Mouse (Mus musculus): ENCODE measurements around the gene Kat6b. TPM values are rescaled to one million over a fixed set of nuclear protein-coding genes. Genes with fewer than 3 reads are reported as not detected.

Kat6b gene
- polyA plus RNA-seq, 1 experiment from 2014 or later: 18.5 TPM

GRCm38 (mm10) chr14:21452581-21452980 is 28.7 kb upstream of the Kat6b start:
- Histone ChIP-seq H3K27me3 (ENCODE audit: control insufficient read depth, insufficient read depth, low read length) (no peaks in the 10 kb centered on the region), H3K27ac (replicated peaks in 1 of 2; ENCODE audit: control insufficient read depth in 1 of 2, insufficient read depth in 1 of 2, low read depth in 2 of 2, low read length in 2 of 2) (peak overlapping the region in 1 of 2 experiments; percentile 24; a peak in 1 of 4 replicates), H3K4me2 (ENCODE audit: low read length) (no peak overlapping the region), H3K36me3 (ENCODE audit: control insufficient read depth, insufficient read depth, low read length) (peaks cover 29% of the 10 kb centered on the region), H3K9ac (ENCODE audit: low read length) (no peak overlapping the region), H3K4me1 (ENCODE audit: control insufficient read depth in 2 of 2, insufficient read depth in 2 of 2, low read length in 2 of 2) (peaks cover 9% of the 10 kb centered on the region in 2 experiments), H3K4me3 (ENCODE audit: control insufficient read depth in 1 of 2, insufficient read depth in 1 of 2, low read depth in 1 of 2, low read length in 2 of 2) (no peak overlapping the region), H3K9me3 (ENCODE audit: control insufficient read depth, low read length) (no peaks in the 10 kb centered on the region)
- ATAC-seq (ENCODE audit: insufficient number of reproducible peaks, insufficient read depth, low FRiP score, low read depth): peak; percentile 71; the same call in 1 of the 2 replicates
- 40% methylated on average over 4 of the region's 4 CpGs for WGBS

GRCm38 (mm10) chr14:21453896-21454295 is 27.3 kb upstream of the Kat6b start:
- Histone ChIP-seq H3K9ac (ENCODE audit: low read length) (no peak overlapping the region), H3K4me1 (ENCODE audit: control insufficient read depth in 2 of 2, insufficient read depth in 2 of 2, low read length in 2 of 2) (peaks cover 9% of the 10 kb centered on the region in 2 experiments), H3K4me3 (ENCODE audit: control insufficient read depth in 1 of 2, insufficient read depth in 1 of 2, low read depth in 1 of 2, low read length in 2 of 2) (no peak overlapping the region), H3K9me3 (ENCODE audit: control insufficient read depth, low read length) (no peaks in the 10 kb centered on the region), H3K27ac (replicated peaks in 1 of 2; ENCODE audit: control insufficient read depth in 1 of 2, insufficient read depth in 1 of 2, low read depth in 2 of 2, low read length in 2 of 2) (no peak overlapping the region), H3K27me3 (ENCODE audit: control insufficient read depth, insufficient read depth, low read length) (no peaks in the 10 kb centered on the region), H3K36me3 (ENCODE audit: control insufficient read depth, insufficient read depth, low read length) (peaks cover 17% of the 10 kb centered on the region), H3K4me2 (ENCODE audit: low read length) (no peak overlapping the region)
- ATAC-seq (ENCODE audit: insufficient number of reproducible peaks, insufficient read depth, low FRiP score, low read depth): no peak
- 69% methylated on average over 2 of the region's 2 CpGs for WGBS

GRCm38 (mm10) chr14:21455654-21456350 is 25.4 kb upstream of the Kat6b start:
- Histone ChIP-seq H3K4me1 (ENCODE audit: control insufficient read depth in 2 of 2, insufficient read depth in 2 of 2, low read length in 2 of 2) (peaks cover 9% of the 10 kb centered on the region in 2 experiments), H3K9me3 (ENCODE audit: control insufficient read depth, low read length) (no peaks in the 10 kb centered on the region), H3K27ac (replicated peaks in 1 of 2; ENCODE audit: control insufficient read depth in 1 of 2, insufficient read depth in 1 of 2, low read depth in 2 of 2, low read length in 2 of 2) (no peak overlapping the region), H3K4me2 (ENCODE audit: low read length) (no peak overlapping the region), H3K27me3 (ENCODE audit: control insufficient read depth, insufficient read depth, low read length) (no peaks in the 10 kb centered on the region), H3K36me3 (ENCODE audit: control insufficient read depth, insufficient read depth, low read length) (no peaks in the 10 kb centered on the region; the same call in 1 of the 2 replicates), H3K9ac (ENCODE audit: low read length) (no peak overlapping the region), H3K4me3 (ENCODE audit: control insufficient read depth in 1 of 2, insufficient read depth in 1 of 2, low read depth in 1 of 2, low read length in 2 of 2) (no peak overlapping the region)
- no peak for ATAC-seq (ENCODE audit: insufficient number of reproducible peaks, insufficient read depth, low FRiP score, low read depth)
- WGBS: 91% methylated on average over 7 of the region's 7 CpGs

DNA sequence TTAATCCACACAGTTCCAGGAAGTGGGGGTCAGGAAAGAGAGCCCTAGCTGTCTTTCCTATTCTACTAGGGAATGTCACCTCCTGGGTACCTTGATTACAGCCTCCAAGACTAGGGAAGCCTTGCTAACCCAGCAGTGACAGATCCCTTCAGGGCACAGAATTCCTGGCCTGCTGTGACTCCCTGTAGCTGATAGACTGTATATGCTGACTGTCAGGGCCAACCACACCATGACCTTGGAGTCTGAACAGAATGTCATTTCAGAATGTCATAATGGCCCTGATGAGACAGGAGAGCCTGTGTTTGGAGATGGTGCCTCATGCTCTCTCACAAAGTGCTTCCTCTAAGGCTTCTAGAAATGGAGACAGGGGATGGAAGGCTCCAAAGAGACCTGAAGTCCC is 24.7 kb upstream of the Kat6b start:
- Histone ChIP-seq H3K4me2 (ENCODE audit: low read length) (no peak overlapping the region), H3K27me3 (ENCODE audit: control insufficient read depth, insufficient read depth, low read length) (no peaks in the 10 kb centered on the region), H3K4me1 (ENCODE audit: control insufficient read depth in 2 of 2, insufficient read depth in 2 of 2, low read length in 2 of 2) (peaks cover 9% of the 10 kb centered on the region in 2 experiments), H3K27ac (replicated peaks in 1 of 2; ENCODE audit: control insufficient read depth in 1 of 2, insufficient read depth in 1 of 2, low read depth in 2 of 2, low read length in 2 of 2) (0 out of 4 replicates have a peak overlapping the region, but pooled peaks of 1 of the 2 experiments have one; percentile 10), H3K36me3 (ENCODE audit: control insufficient read depth, insufficient read depth, low read length) (no peaks in the 10 kb centered on the region), H3K9ac (ENCODE audit: low read length) (no peak overlapping the region), H3K4me3 (ENCODE audit: control insufficient read depth in 1 of 2, insufficient read depth in 1 of 2, low read depth in 1 of 2, low read length in 2 of 2) (no peak overlapping the region), H3K9me3 (ENCODE audit: control insufficient read depth, low read length) (no peaks in the 10 kb centered on the region)
- no peak for ATAC-seq (ENCODE audit: insufficient number of reproducible peaks, insufficient read depth, low FRiP score, low read depth)

DNA sequence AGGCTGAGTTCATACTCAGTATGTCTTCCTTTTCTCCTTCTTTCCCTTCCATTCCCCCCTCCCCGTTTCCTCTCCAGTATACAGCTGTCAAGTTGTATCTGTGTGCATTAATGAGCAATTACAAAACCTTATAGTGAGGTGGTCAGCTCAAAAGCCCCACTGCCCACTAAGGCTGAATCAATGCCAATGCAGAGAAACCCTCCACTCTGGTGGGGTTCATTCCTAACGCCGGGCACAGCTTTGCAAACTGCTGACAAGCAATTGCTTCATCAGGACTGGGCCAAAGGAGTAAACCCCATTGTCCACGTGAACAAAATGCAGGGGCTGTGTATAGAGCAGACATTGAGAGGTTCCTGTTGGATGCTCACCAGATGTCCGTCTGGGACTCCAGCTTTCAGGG is 23.4 kb upstream of the Kat6b start:
- no peak overlapping the region for H3K9ac ChIP-seq (ENCODE audit: low read length)
- H3K36me3 ChIP-seq (ENCODE audit: control insufficient read depth, insufficient read depth, low read length): no peaks in the 10 kb centered on the region
- H3K4me3 ChIP-seq (ENCODE audit: control insufficient read depth in 1 of 2, insufficient read depth in 1 of 2, low read depth in 1 of 2, low read length in 2 of 2): no peak overlapping the region
- no peaks in the 10 kb centered on the region for H3K27me3 ChIP-seq (ENCODE audit: control insufficient read depth, insufficient read depth, low read length)
- no peak overlapping the region for H3K4me2 ChIP-seq (ENCODE audit: low read length)
- no peak for ATAC-seq (ENCODE audit: insufficient number of reproducible peaks, insufficient read depth, low FRiP score, low read depth)
- H3K4me1 ChIP-seq (ENCODE audit: control insufficient read depth in 2 of 2, insufficient read depth in 2 of 2, low read length in 2 of 2): peaks cover under 1 to 5% of the 10 kb centered on the region in 2 experiments; a peak in 3 of 4 replicates
- H3K9me3 ChIP-seq (ENCODE audit: control insufficient read depth, low read length): no peaks in the 10 kb centered on the region
- no peak overlapping the region for H3K27ac ChIP-seq (replicated peaks in 1 of 2; ENCODE audit: control insufficient read depth in 1 of 2, insufficient read depth in 1 of 2, low read depth in 2 of 2, low read length in 2 of 2)
- 82% methylated on average over 5 of the region's 5 CpGs for WGBS

GRCm38 (mm10) chr14:21458696-21459095 is 22.5 kb upstream of the Kat6b start:
- H3K4me3 ChIP-seq (ENCODE audit: control insufficient read depth in 1 of 2, insufficient read depth in 1 of 2, low read depth in 1 of 2, low read length in 2 of 2): no peak overlapping the region
- no peak overlapping the region for H3K4me2 ChIP-seq (ENCODE audit: low read length)
- H3K27ac ChIP-seq (replicated peaks in 1 of 2; ENCODE audit: control insufficient read depth in 1 of 2, insufficient read depth in 1 of 2, low read depth in 2 of 2, low read length in 2 of 2): no peak overlapping the region
- no peak overlapping the region for H3K9ac ChIP-seq (ENCODE audit: low read length)
- WGBS: 85% methylated on average over 6 of the region's 7 CpGs
- ATAC-seq (ENCODE audit: insufficient number of reproducible peaks, insufficient read depth, low FRiP score, low read depth): no peak
- H3K27me3 ChIP-seq (ENCODE audit: control insufficient read depth, insufficient read depth, low read length): no peaks in the 10 kb centered on the region
- peaks cover 4 to 7% of the 10 kb centered on the region in 2 experiments; a peak in 3 of 4 replicates for H3K4me1 ChIP-seq (ENCODE audit: control insufficient read depth in 2 of 2, insufficient read depth in 2 of 2, low read length in 2 of 2)
- H3K9me3 ChIP-seq (ENCODE audit: control insufficient read depth, low read length): no peaks in the 10 kb centered on the region
- H3K36me3 ChIP-seq (ENCODE audit: control insufficient read depth, insufficient read depth, low read length): no peaks in the 10 kb centered on the region

GRCm38 (mm10) chr14:21459163-21459562 is 22.1 kb upstream of the Kat6b start:
- Histone ChIP-seq H3K36me3 (ENCODE audit: control insufficient read depth, insufficient read depth, low read length) (no peaks in the 10 kb centered on the region), H3K9ac (ENCODE audit: low read length) (no peak overlapping the region), H3K4me3 (ENCODE audit: control insufficient read depth in 1 of 2, insufficient read depth in 1 of 2, low read depth in 1 of 2, low read length in 2 of 2) (no peak overlapping the region), H3K9me3 (ENCODE audit: control insufficient read depth, low read length) (no peaks in the 10 kb centered on the region), H3K4me1 (ENCODE audit: control insufficient read depth in 2 of 2, insufficient read depth in 2 of 2, low read length in 2 of 2) (peaks cover 7% of the 10 kb centered on the region in 2 experiments; a peak in 3 of 4 replicates), H3K27me3 (ENCODE audit: control insufficient read depth, insufficient read depth, low read length) (no peaks in the 10 kb centered on the region), H3K4me2 (ENCODE audit: low read length) (no peak overlapping the region), H3K27ac (replicated peaks in 1 of 2; ENCODE audit: control insufficient read depth in 1 of 2, insufficient read depth in 1 of 2, low read depth in 2 of 2, low read length in 2 of 2) (no peak overlapping the region)
- ATAC-seq (ENCODE audit: insufficient number of reproducible peaks, insufficient read depth, low FRiP score, low read depth): no peak
- WGBS: 79% methylated on average over 4 of the region's 4 CpGs

- H3K27me3 ChIP-seq (ENCODE audit: control insufficient read depth, insufficient read depth, low read length): no peaks in the 10 kb centered on the region
- H3K9me3 ChIP-seq (ENCODE audit: control insufficient read depth, low read length): no peaks in the 10 kb centered on the region
- no peak overlapping the region for H3K4me3 ChIP-seq (ENCODE audit: control insufficient read depth in 1 of 2, insufficient read depth in 1 of 2, low read depth in 1 of 2, low read length in 2 of 2)
- 82% methylated on average over 3 of the region's 3 CpGs for WGBS
- H3K4me1 ChIP-seq (ENCODE audit: control insufficient read depth in 2 of 2, insufficient read depth in 2 of 2, low read length in 2 of 2): peaks cover 4 to 13% of the 10 kb centered on the region in 2 experiments; a peak in 2 of 4 replicates
- no peak for ATAC-seq (ENCODE audit: insufficient number of reproducible peaks, insufficient read depth, low FRiP score, low read depth)
- H3K36me3 ChIP-seq (ENCODE audit: control insufficient read depth, insufficient read depth, low read length): no peaks in the 10 kb centered on the region
- H3K4me2 ChIP-seq (ENCODE audit: low read length): no peak overlapping the region
- H3K27ac ChIP-seq (replicated peaks in 1 of 2; ENCODE audit: control insufficient read depth in 1 of 2, insufficient read depth in 1 of 2, low read depth in 2 of 2, low read length in 2 of 2): no peak overlapping the region
- H3K9ac ChIP-seq (ENCODE audit: low read length): no peak overlapping the region
Measured at GRCm38 (mm10) chr14:21462398-21462797, 18.8 kb upstream of the Kat6b start.

All from heart, embryonic 14.5 days (tissue).